Mouse (Mus musculus) liver, embryonic 16.5 days (tissue): ENCODE results near the gene Igf2r. TPM values are rescaled to one million over a fixed set of nuclear protein-coding genes. Genes with fewer than 3 reads are reported as not detected.

ENCODE experiments used
- ATAC-seq: fragments of 200-750 bp; cut with Nextera tagmentation; 2 replicates; pipeline ENCODE4 v1.8.0; 2017; ENCODE audit warnings: low read depth, mild to moderate bottlenecking, moderate number of reproducible peaks, moderate library complexity
- H3K27ac ChIP-seq: fragments of 300-500 bp; sonication (generic); 2 replicates; pipeline ENCODE4 v1.5.1; 2014; ENCODE audit warnings: mild to moderate bottlenecking, low read length
- H3K27me3 ChIP-seq: fragments of 300-500 bp; sonication (generic); 2 replicates; pipeline ENCODE4 v1.6.1; 2014; ENCODE audit warnings: low read depth, low read length, mixed read lengths; ENCODE audit not compliant: control insufficient read depth, insufficient read depth
- H3K36me3 ChIP-seq: fragments of 300-500 bp; sonication (generic); 2 replicates; pipeline ENCODE4 v1.6.1; 2014; ENCODE audit warnings: mild to moderate bottlenecking; ENCODE audit not compliant: control insufficient read depth, insufficient read depth
- H3K4me1 ChIP-seq: fragments of 300-500 bp; sonication (generic); 2 replicates; pipeline ENCODE4 v1.6.1; 2014; ENCODE audit warnings: low read depth, low read length, mixed read lengths; ENCODE audit not compliant: control insufficient read depth
- H3K4me2 ChIP-seq: fragments of 300-500 bp; sonication (generic); 2 replicates; pipeline ENCODE4 v1.6.1; 2014; ENCODE audit warnings: low read depth, low read length, mixed read lengths
- H3K4me3 ChIP-seq: fragments of 300-500 bp; sonication (generic); 2 replicates; pipeline ENCODE4 v1.5.1; 2014; ENCODE audit warnings: low read depth, mild to moderate bottlenecking, low read length
- H3K9ac ChIP-seq: fragments of 300-500 bp; sonication (generic); 2 replicates; pipeline ENCODE4 v1.6.1; 2014; ENCODE audit warnings: low read depth, low read length
- H3K9me3 ChIP-seq: fragments of 300-500 bp; sonication (generic); replicated peaks from 2 replicates; pipeline ENCODE4 v1.6.1; 2016; ENCODE audit warnings: low read length; ENCODE audit not compliant: control insufficient read depth
- WGBS: fragments of 180-500 bp; shearing (Covaris S2); extraction: QIAGEN DNeasy Blood & Tissue Kit; methylation state at CpG from one replicate; pipeline ENCODE4 v1.1.7; 2014; ENCODE audit not compliant: insufficient replicate concordance; 5-methylcytosine and 5-hydroxymethylcytosine counted together
- polyA plus RNA-seq: library from polyadenylated mRNA; unstranded; fragments of >200 nt; fragmentation: Nextera tagmentation; extraction: Ambion mirVana; gene quantifications from 2 replicates; pipeline ENCODE4 v1.2.1, GENCODE M21; 2015

Igf2r gene
- polyA plus RNA-seq, 1 experiment from 2014 or later: 17.7 TPM

- no peaks in the 10 kb centered on the region for H3K36me3 ChIP-seq
- H3K4me2 ChIP-seq: no peak overlapping the region
- no peak overlapping the region for H3K9ac ChIP-seq
- ATAC-seq: no peak
- no peak overlapping the region for H3K27ac ChIP-seq
- no peaks in the 10 kb centered on the region for H3K27me3 ChIP-seq
- 68% methylated on average over 1 of the region's 1 CpGs for WGBS
- no peak overlapping the region for H3K4me3 ChIP-seq
- H3K4me1 ChIP-seq: peaks cover 26% of the 10 kb centered on the region
- H3K9me3 ChIP-seq: no peaks in the 10 kb centered on the region
Observed at GRCm38 (mm10) chr17:12728536-12728935, 40.9 kb downstream of the Igf2r start.

- Histone ChIP-seq H3K9ac (no peak overlapping the region), H3K9me3 (no peaks in the 10 kb centered on the region), H3K36me3 (no peaks in the 10 kb centered on the region), H3K27me3 (no peaks in the 10 kb centered on the region), H3K27ac (no peak overlapping the region), H3K4me1 (peaks cover 27% of the 10 kb centered on the region), H3K4me3 (no peak overlapping the region), H3K4me2 (no peak overlapping the region)
- 57% methylated on average over 3 of the region's 3 CpGs for WGBS
- no peak for ATAC-seq
Observed at GRCm38 (mm10) chr17:12727748-12728147, 41.7 kb downstream of the Igf2r start.

- Histone ChIP-seq H3K4me2 (no peak overlapping the region), H3K27me3 (no peaks in the 10 kb centered on the region), H3K9ac (no peak overlapping the region), H3K27ac (peak overlapping the region; percentile 45; the same call in 1 of the 2 replicates), H3K9me3 (no peaks in the 10 kb centered on the region), H3K4me1 (peaks cover 27% of the 10 kb centered on the region), H3K4me3 (no peak overlapping the region), H3K36me3 (peaks cover 2% of the 10 kb centered on the region)
- 21% methylated on average over 4 of the region's 4 CpGs for WGBS
- ATAC-seq: peak; percentile 35; the same call in 1 of the 2 replicates
Observed at GRCm38 (mm10) chr17:12725871-12726270, 43.6 kb downstream of the Igf2r start.

- no peaks in the 10 kb centered on the region for H3K27me3 ChIP-seq
- H3K4me1 ChIP-seq: peaks cover 27% of the 10 kb centered on the region
- H3K4me3 ChIP-seq: no peak overlapping the region
- peaks cover 2% of the 10 kb centered on the region for H3K36me3 ChIP-seq
- H3K4me2 ChIP-seq: no peak overlapping the region
- H3K9me3 ChIP-seq: no peaks in the 10 kb centered on the region
- H3K27ac ChIP-seq: 0 out of 2 replicates have a peak overlapping the region, but pooled peaks have one; percentile 30
- no peak for ATAC-seq
- no peak overlapping the region for H3K9ac ChIP-seq
- 58% methylated on average over 6 of the region's 6 CpGs for WGBS
Observed at GRCm38 (mm10) chr17:12724767-12725744, 44.4 kb downstream of the Igf2r start.

GRCm38 (mm10) chr17:12723986-12724766, 45.3 kb downstream of the Igf2r start:
- Histone ChIP-seq H3K4me3 (no peak overlapping the region), H3K4me1 (peaks cover 27% of the 10 kb centered on the region), H3K9me3 (no peaks in the 10 kb centered on the region), H3K27me3 (no peaks in the 10 kb centered on the region), H3K27ac (peak overlapping the region; percentile 13; the same call in 1 of the 2 replicates), H3K4me2 (no peak overlapping the region), H3K36me3 (peaks cover 4% of the 10 kb centered on the region), H3K9ac (no peak overlapping the region)
- ATAC-seq: peak; percentile 83
- 28% methylated on average over 5 of the region's 5 CpGs for WGBS

DNA sequence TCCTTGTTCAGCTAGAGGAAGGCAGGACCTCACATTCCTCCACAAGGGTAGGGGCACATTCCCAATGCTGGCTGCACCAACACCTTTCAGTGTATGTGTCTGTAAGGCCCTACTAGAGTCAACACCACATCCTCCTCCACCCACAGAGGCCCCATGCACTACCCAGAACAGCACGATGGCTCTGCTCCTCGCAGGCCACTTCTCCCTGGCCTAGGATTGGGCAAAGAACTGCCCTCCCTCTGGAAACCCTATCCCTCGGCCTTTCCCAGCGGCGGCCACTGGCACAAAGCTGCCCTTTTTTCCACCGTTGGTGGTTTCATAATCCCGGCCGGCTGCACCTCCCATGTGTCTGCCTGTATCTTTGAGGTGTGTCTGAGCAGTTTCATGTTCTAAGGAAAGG, 46.8 kb downstream of the Igf2r start:
- peaks cover 5% of the 10 kb centered on the region for H3K36me3 ChIP-seq
- H3K9ac ChIP-seq: no peak overlapping the region
- no peak for ATAC-seq
- no peak overlapping the region for H3K4me3 ChIP-seq
- WGBS: 69% methylated on average over 8 of the region's 8 CpGs
- H3K4me2 ChIP-seq: no peak overlapping the region
- H3K4me1 ChIP-seq: peaks cover 27% of the 10 kb centered on the region
- no peaks in the 10 kb centered on the region for H3K9me3 ChIP-seq
- H3K27me3 ChIP-seq: no peaks in the 10 kb centered on the region
- no peak overlapping the region for H3K27ac ChIP-seq

GRCm38 (mm10) chr17:12721118-12721886, 48.2 kb downstream of the Igf2r start:
- H3K4me3 ChIP-seq: no peak overlapping the region
- 52% methylated on average over 5 of the region's 5 CpGs for WGBS
- no peak overlapping the region for H3K9ac ChIP-seq
- H3K36me3 ChIP-seq: peaks cover 8% of the 10 kb centered on the region
- no peaks in the 10 kb centered on the region for H3K9me3 ChIP-seq
- H3K27ac ChIP-seq: no peak overlapping the region
- no peak overlapping the region for H3K4me2 ChIP-seq
- ATAC-seq: no peak
- H3K4me1 ChIP-seq: peaks cover 27% of the 10 kb centered on the region
- no peaks in the 10 kb centered on the region for H3K27me3 ChIP-seq

DNA sequence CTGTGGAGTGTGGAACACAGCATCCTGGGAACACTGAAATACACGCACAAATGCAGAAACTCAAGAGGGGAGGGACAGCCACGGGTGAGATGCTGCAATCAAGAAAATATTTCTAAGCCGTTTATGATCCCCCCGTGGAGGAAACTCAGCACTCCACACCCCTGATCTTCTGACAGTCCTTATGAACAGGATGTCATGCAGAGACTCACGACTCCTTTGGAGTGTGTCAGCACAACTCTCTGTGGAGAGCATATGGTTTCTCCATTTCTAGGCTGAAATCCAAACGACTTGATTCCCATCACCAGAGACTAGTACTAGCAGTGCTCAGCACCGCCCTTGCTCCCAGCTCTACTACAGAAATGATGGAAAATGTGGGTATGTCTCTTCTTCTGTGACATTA, 51.2 kb downstream of the Igf2r start:
- H3K4me3 ChIP-seq: no peak overlapping the region
- no peak overlapping the region for H3K4me2 ChIP-seq
- WGBS: 55% methylated on average over 7 of the region's 7 CpGs
- H3K36me3 ChIP-seq: peaks cover 12% of the 10 kb centered on the region
- H3K9ac ChIP-seq: no peak overlapping the region
- ATAC-seq: no peak
- no peak overlapping the region for H3K27ac ChIP-seq
- H3K4me1 ChIP-seq: no peaks in the 10 kb centered on the region; the same call in 1 of the 2 replicates
- H3K27me3 ChIP-seq: no peaks in the 10 kb centered on the region
- no peaks in the 10 kb centered on the region for H3K9me3 ChIP-seq
